Mouse (Mus musculus): ENCODE measurements at regions not wholly inside any gene's neighbourhood (a gene's known extent, or its start where the extent isn't known, plus 50 kb on each side); places are given as distances from the start of the nearest gene placed in this dataset.

- 81% methylated on average over 2 of the region's 2 CpGs for WGBS
- no peak for TF ChIP-seq CTCF (IDR thresholded peaks at IDR 0.05; ENCODE audit: insufficient read depth, low read length)
- TF ChIP-seq POLR2A (IDR thresholded peaks at IDR 0.05; ENCODE audit: borderline replicate concordance, extremely low read depth, low read depth, low read length) = no peak
- no peak for DNase-seq
- Histone ChIP-seq H3K4me3 (replicated peaks; ENCODE audit: extremely low read depth, low read depth, low read length) (no peak overlapping the region), H3K4me1 (ENCODE audit: control insufficient read depth, insufficient read depth, low read length) (no peaks in the 10 kb centered on the region)
These were observed 248.2 kb downstream of the Mat2b start for GRCm38 (mm10) chr11:40446846-40447245.

- no peak for TF ChIP-seq POLR2A (IDR thresholded peaks at IDR 0.05; ENCODE audit: borderline replicate concordance, extremely low read depth, low read depth, low read length)
- TF ChIP-seq CTCF (IDR thresholded peaks at IDR 0.05; ENCODE audit: insufficient read depth, low read length) = no peak
- Histone ChIP-seq H3K4me1 (ENCODE audit: control insufficient read depth, insufficient read depth, low read length) (no peaks in the 10 kb centered on the region), H3K4me3 (replicated peaks; ENCODE audit: extremely low read depth, low read depth, low read length) (no peak overlapping the region)
- no peak for DNase-seq
- WGBS = 95% methylated on average over 1 of the region's 1 CpGs
These were observed 261.0 kb downstream of the Mat2b start for GRCm38 (mm10) chr11:40434002-40434401.

- 80% methylated on average over 2 of the region's 2 CpGs for WGBS
- no peak for DNase-seq
- TF ChIP-seq CTCF (IDR thresholded peaks at IDR 0.05; ENCODE audit: insufficient read depth, low read length) (no peak), POLR2A (IDR thresholded peaks at IDR 0.05; ENCODE audit: borderline replicate concordance, extremely low read depth, low read depth, low read length) (no peak)
- H3K4me1 ChIP-seq (ENCODE audit: control insufficient read depth, insufficient read depth, low read length) = no peaks in the 10 kb centered on the region
- H3K4me3 ChIP-seq (replicated peaks; ENCODE audit: extremely low read depth, low read depth, low read length) = no peak overlapping the region
These were observed 266.1 kb downstream of the Mat2b start for GRCm38 (mm10) chr11:40428858-40429257.

- 72% methylated on average over 3 of the region's 3 CpGs for WGBS
- no peak for DNase-seq
- TF ChIP-seq POLR2A (IDR thresholded peaks at IDR 0.05; ENCODE audit: borderline replicate concordance, extremely low read depth, low read depth, low read length) (no peak), CTCF (IDR thresholded peaks at IDR 0.05; ENCODE audit: insufficient read depth, low read length) (no peak)
- Histone ChIP-seq H3K4me3 (replicated peaks; ENCODE audit: extremely low read depth, low read depth, low read length) (no peak overlapping the region), H3K4me1 (ENCODE audit: control insufficient read depth, insufficient read depth, low read length) (no peaks in the 10 kb centered on the region)
These were observed 270.7 kb downstream of the Mat2b start for GRCm38 (mm10) chr11:40424316-40424715.

- Histone ChIP-seq H3K4me1 (ENCODE audit: control insufficient read depth, insufficient read depth, low read length) (no peaks in the 10 kb centered on the region), H3K4me3 (replicated peaks; ENCODE audit: extremely low read depth, low read depth, low read length) (no peak overlapping the region)
- DNase-seq = no peak
- no peak for TF ChIP-seq POLR2A (IDR thresholded peaks at IDR 0.05; ENCODE audit: borderline replicate concordance, extremely low read depth, low read depth, low read length)
- no peak for TF ChIP-seq CTCF (IDR thresholded peaks at IDR 0.05; ENCODE audit: insufficient read depth, low read length)
These were observed 287.4 kb downstream of the Mat2b start for GRCm38 (mm10) chr11:40407571-40407970.

GRCm38 (mm10) chr11:40402249-40402648, 292.8 kb downstream of the Mat2b start:
- TF ChIP-seq POLR2A (IDR thresholded peaks at IDR 0.05; ENCODE audit: borderline replicate concordance, extremely low read depth, low read depth, low read length) (no peak), CTCF (IDR thresholded peaks at IDR 0.05; ENCODE audit: insufficient read depth, low read length) (no peak)
- Histone ChIP-seq H3K4me3 (replicated peaks; ENCODE audit: extremely low read depth, low read depth, low read length) (no peak overlapping the region), H3K4me1 (ENCODE audit: control insufficient read depth, insufficient read depth, low read length) (no peaks in the 10 kb centered on the region)
- 39% methylated on average over 1 of the region's 1 CpGs for WGBS
- no peak for DNase-seq

- DNase-seq = no peak
- TF ChIP-seq POLR2A (IDR thresholded peaks at IDR 0.05; ENCODE audit: borderline replicate concordance, extremely low read depth, low read depth, low read length) (no peak), CTCF (IDR thresholded peaks at IDR 0.05; ENCODE audit: insufficient read depth, low read length) (no peak)
These were observed 297.4 kb downstream of the Mat2b start for GRCm38 (mm10) chr11:40397453-40398104.

GRCm38 (mm10) chr11:40395331-40395730, 299.7 kb downstream of the Mat2b start:
- no peak for TF ChIP-seq CTCF (IDR thresholded peaks at IDR 0.05; ENCODE audit: insufficient read depth, low read length)
- TF ChIP-seq POLR2A (IDR thresholded peaks at IDR 0.05; ENCODE audit: borderline replicate concordance, extremely low read depth, low read depth, low read length) = no peak
- WGBS = 70% methylated on average over 11 of the region's 11 CpGs
- no peak for DNase-seq
- Histone ChIP-seq H3K4me3 (replicated peaks; ENCODE audit: extremely low read depth, low read depth, low read length) (no peak overlapping the region), H3K4me1 (ENCODE audit: control insufficient read depth, insufficient read depth, low read length) (no peaks in the 10 kb centered on the region)

More at GRCm38 (mm10) chr11:40397453-40398104, 297.4 kb downstream of the Mat2b start:
- H3K4me1 ChIP-seq (ENCODE audit: control insufficient read depth, insufficient read depth, low read length) = no peaks in the 10 kb centered on the region
- WGBS = 82% methylated on average over 9 of the region's 9 CpGs
- H3K4me3 ChIP-seq (replicated peaks; ENCODE audit: extremely low read depth, low read depth, low read length) = no peak overlapping the region

GRCm38 (mm10) chr11:40394864-40395266, 300.1 kb downstream of the Mat2b start:
- H3K4me1 ChIP-seq (ENCODE audit: control insufficient read depth, insufficient read depth, low read length) = no peaks in the 10 kb centered on the region
- 64% methylated on average over 7 of the region's 7 CpGs for WGBS
- DNase-seq = no peak
- TF ChIP-seq CTCF (IDR thresholded peaks at IDR 0.05; ENCODE audit: insufficient read depth, low read length) (no peak), POLR2A (IDR thresholded peaks at IDR 0.05; ENCODE audit: borderline replicate concordance, extremely low read depth, low read depth, low read length) (no peak)
- no peak overlapping the region for H3K4me3 ChIP-seq (replicated peaks; ENCODE audit: extremely low read depth, low read depth, low read length)

GRCm38 (mm10) chr11:40394283-40394758, 300.7 kb downstream of the Mat2b start:
- Histone ChIP-seq H3K4me1 (ENCODE audit: control insufficient read depth, insufficient read depth, low read length) (no peaks in the 10 kb centered on the region), H3K4me3 (replicated peaks; ENCODE audit: extremely low read depth, low read depth, low read length) (no peak overlapping the region)
- WGBS = 55% methylated on average over 4 of the region's 4 CpGs
- no peak for DNase-seq
- TF ChIP-seq POLR2A (IDR thresholded peaks at IDR 0.05; ENCODE audit: borderline replicate concordance, extremely low read depth, low read depth, low read length) (no peak), CTCF (IDR thresholded peaks at IDR 0.05; ENCODE audit: insufficient read depth, low read length) (no peak)

Measured in lung, adult 2 months (tissue).